Mouse (Mus musculus) R1 (cell line): ENCODE results near the gene Rab5b.
"Not testable (repeated sequence)": the region's sequence is repeated elsewhere in the genome, so short reads cannot be mapped to it uniquely, and the experiment has no call there.

Experiments used
- DNase-seq: peaks from one replicate; pipeline ENCODE4 v3.0.0-alpha.2; 2018; ENCODE audit warnings: low read depth, low spot score

Gene Rab5b

GRCm38 (mm10) chr10:128695992-128696807 lies at the start of gene Rab5b:
Gene Rab5b (minus strand): TSS chr10:128696264.
- DNase-seq, result peak; percentile 100

GRCm38 (mm10) chr10:128744680-128745601 lies 48.9 kb upstream of the Rab5b start, which contains the start of gene Dgka:
Gene Dgka (minus strand): TSS chr10:128744855.
- DNase-seq, result peak; percentile 74

GRCm38 (mm10) chr10:128744211-128744610 lies 48.1 kb upstream of the Rab5b start:
- DNase-seq, result peak; percentile 20

- peak; percentile 49 for DNase-seq
These were observed 47.7 kb upstream of the Rab5b start for GRCm38 (mm10) chr10:128743791-128744191.

- no peak for DNase-seq
These were observed 47.2 kb upstream of the Rab5b start for GRCm38 (mm10) chr10:128743235-128743634.

- DNase-seq, result peak; percentile 49
These were observed 46.6 kb upstream of the Rab5b start for GRCm38 (mm10) chr10:128742616-128743015.

GRCm38 (mm10) chr10:128740296-128740695 lies 44.2 kb upstream of the Rab5b start:
- no peak for DNase-seq

GRCm38 (mm10) chr10:128737435-128737834 lies 41.4 kb upstream of the Rab5b start:
- peak; percentile 97 for DNase-seq

- no peak for DNase-seq
These were observed 35.9 kb upstream of the Rab5b start for GRCm38 (mm10) chr10:128731992-128732391.

GRCm38 (mm10) chr10:128731002-128731433 lies 35.0 kb upstream of the Rab5b start:
- DNase-seq, result peak; percentile 65

GRCm38 (mm10) chr10:128728059-128728458 lies 32.0 kb upstream of the Rab5b start:
- DNase-seq, result no peak

- DNase-seq, result not testable (repeated sequence)
These were observed 29.4 kb upstream of the Rab5b start for GRCm38 (mm10) chr10:128725466-128725865.

- DNase-seq, result peak; percentile 43
These were observed 19.8 kb upstream of the Rab5b start for GRCm38 (mm10) chr10:128715559-128716537.

GRCm38 (mm10) chr10:128711318-128711717 lies 15.3 kb upstream of the Rab5b start:
- DNase-seq, result peak; percentile 64

- DNase-seq, result no peak
These were observed 9.2 kb upstream of the Rab5b start for GRCm38 (mm10) chr10:128705317-128705693.

- DNase-seq, result peak; percentile 92
These were observed 8.6 kb upstream of the Rab5b start, which contains the start of gene Cdk2 for GRCm38 (mm10) chr10:128704491-128705316. Gene Cdk2 (minus strand): TSS chr10:128705031.

GRCm38 (mm10) chr10:128703895-128704294 lies 7.8 kb upstream of the Rab5b start, which contains the start of gene Pmel:
Gene Pmel (plus strand): TSS chr10:128704195.
- DNase-seq, result no peak

GRCm38 (mm10) chr10:128702328-128703007 lies 6.4 kb upstream of the Rab5b start:
- no peak for DNase-seq

- DNase-seq, result no peak
These were observed 4.6 kb upstream of the Rab5b start for GRCm38 (mm10) chr10:128700712-128701111.
